Mouse (Mus musculus): ENCODE results near the gene Syt16. TPM values are rescaled to one million over a fixed set of nuclear protein-coding genes. Genes with fewer than 3 reads are reported as not detected.
A peak's percentile ranks its signal among the peaks of the same experiment; 100 is the strongest.

Gene Syt16
- polyA plus RNA-seq, 1 experiment from 2014 or later, result 0.57 TPM

DNA sequence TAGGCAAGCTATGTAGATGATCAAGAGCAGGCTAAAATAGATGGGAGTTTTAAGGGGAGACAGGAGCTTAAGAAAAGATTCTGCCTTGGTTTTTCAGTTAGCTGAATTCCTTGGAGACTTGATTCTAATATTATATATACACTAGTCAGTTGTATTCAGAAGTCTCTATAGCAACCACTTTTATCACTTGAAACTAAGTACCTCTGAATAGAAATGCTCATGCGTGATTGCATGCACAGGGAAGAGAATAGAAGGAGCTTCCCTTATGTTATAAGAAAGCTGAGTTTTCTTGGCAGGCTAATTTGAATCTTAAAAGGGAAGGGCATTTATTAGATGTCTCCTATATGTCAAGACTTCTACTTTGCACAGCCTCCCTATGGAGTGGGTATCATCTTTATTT lies 235.4 kb downstream of the Syt16 start:
- Histone ChIP-seq H3K9me3 (no peaks in the 10 kb centered on the region), H3K4me2 (no peak overlapping the region), H3K4me3 (no peak overlapping the region), H3K36me3 (no peaks in the 10 kb centered on the region), H3K27ac (replicated peaks) (no peak overlapping the region), H3K27me3 (replicated peaks) (no peaks in the 10 kb centered on the region), H3K9ac (no peak overlapping the region), H3K4me1 (no peaks in the 10 kb centered on the region)
- ATAC-seq (ENCODE audit: extremely low read depth, insufficient number of reproducible peaks, low FRiP score, low TSS enrichment), result no peak
- 62% methylated on average over 1 of the region's 1 CpGs for WGBS

- no peak overlapping the region for H3K4me2 ChIP-seq
- no peak overlapping the region for H3K4me3 ChIP-seq
- no peaks in the 10 kb centered on the region for H3K27me3 ChIP-seq (replicated peaks)
- no peaks in the 10 kb centered on the region for H3K9me3 ChIP-seq
- H3K4me1 ChIP-seq, result no peaks in the 10 kb centered on the region
- H3K9ac ChIP-seq, result no peak overlapping the region
- H3K27ac ChIP-seq (replicated peaks), result no peak overlapping the region
- no peaks in the 10 kb centered on the region for H3K36me3 ChIP-seq
- 74% methylated on average over 8 of the region's 8 CpGs for WGBS
- no peak for ATAC-seq (ENCODE audit: extremely low read depth, insufficient number of reproducible peaks, low FRiP score, low TSS enrichment)
Observed at GRCm38 (mm10) chr12:74236191-74236590, 238.7 kb downstream of the Syt16 start.

DNA sequence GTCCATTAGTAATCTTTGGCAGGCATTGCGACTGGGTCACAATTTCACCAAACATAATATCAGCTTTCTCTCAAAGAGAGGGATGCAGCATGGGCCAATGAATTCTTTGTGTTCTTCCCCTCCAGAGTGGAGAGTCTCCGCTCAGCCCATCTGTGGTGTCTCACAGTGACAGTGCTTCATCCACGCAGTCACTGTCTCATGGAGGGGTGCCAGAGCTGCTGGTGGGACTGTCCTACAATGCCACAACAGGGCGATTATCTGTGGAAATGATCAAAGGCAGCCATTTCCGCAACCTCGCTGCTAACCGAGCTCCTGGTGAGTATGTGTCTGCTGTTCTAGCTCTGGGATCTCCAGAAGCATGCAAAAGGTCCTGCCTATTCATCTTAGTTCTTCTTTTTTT lies 240.6 kb downstream of the Syt16 start:
- H3K9ac ChIP-seq, result no peak overlapping the region
- no peak overlapping the region for H3K27ac ChIP-seq (replicated peaks)
- no peaks in the 10 kb centered on the region for H3K36me3 ChIP-seq
- no peak overlapping the region for H3K4me3 ChIP-seq
- no peak overlapping the region for H3K4me2 ChIP-seq
- no peaks in the 10 kb centered on the region for H3K27me3 ChIP-seq (replicated peaks)
- no peak for ATAC-seq (ENCODE audit: extremely low read depth, insufficient number of reproducible peaks, low FRiP score, low TSS enrichment)
- no peaks in the 10 kb centered on the region for H3K4me1 ChIP-seq
- WGBS, result 69% methylated on average over 7 of the region's 7 CpGs
- H3K9me3 ChIP-seq, result no peaks in the 10 kb centered on the region

DNA sequence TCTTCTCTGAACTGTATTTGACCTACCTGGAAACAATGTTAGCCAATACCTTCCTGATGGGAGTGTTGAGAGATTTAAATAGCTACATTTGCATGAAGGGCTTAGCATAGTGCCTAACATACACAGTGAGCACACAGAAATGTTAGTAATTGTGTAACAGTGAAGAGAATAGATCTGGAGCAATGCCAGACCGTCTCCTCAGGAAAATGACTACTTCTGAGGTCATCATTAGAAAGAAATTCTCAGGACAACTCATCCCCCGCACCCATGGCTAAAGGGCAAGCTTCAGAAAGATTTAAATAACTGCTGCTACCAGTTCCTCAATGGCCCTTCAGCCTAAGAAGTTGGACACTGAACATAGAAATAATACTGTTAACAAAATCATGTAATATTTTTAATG lies 241.3 kb downstream of the Syt16 start:
- Histone ChIP-seq H3K9ac (no peak overlapping the region), H3K36me3 (no peaks in the 10 kb centered on the region), H3K4me2 (no peak overlapping the region), H3K4me3 (no peak overlapping the region), H3K9me3 (no peaks in the 10 kb centered on the region), H3K27me3 (replicated peaks) (no peaks in the 10 kb centered on the region), H3K4me1 (no peaks in the 10 kb centered on the region), H3K27ac (replicated peaks) (no peak overlapping the region)
- WGBS, result 59% methylated on average over 2 of the region's 2 CpGs
- ATAC-seq (ENCODE audit: extremely low read depth, insufficient number of reproducible peaks, low FRiP score, low TSS enrichment), result no peak

- ATAC-seq (ENCODE audit: extremely low read depth, insufficient number of reproducible peaks, low FRiP score, low TSS enrichment), result no peak
- WGBS, result 38% methylated on average over 3 of the region's 3 CpGs
Observed at GRCm38 (mm10) chr12:74264846-74265245, 267.4 kb downstream of the Syt16 start.

GRCm38 (mm10) chr12:74267049-74267448 lies 269.6 kb downstream of the Syt16 start:
- H3K4me2 ChIP-seq, result no peak overlapping the region
- no peaks in the 10 kb centered on the region for H3K9me3 ChIP-seq
- H3K36me3 ChIP-seq, result no peaks in the 10 kb centered on the region
- ATAC-seq (ENCODE audit: extremely low read depth, insufficient number of reproducible peaks, low FRiP score, low TSS enrichment), result no peak
- 86% methylated on average over 4 of the region's 4 CpGs for WGBS
- H3K4me1 ChIP-seq, result no peaks in the 10 kb centered on the region
- no peaks in the 10 kb centered on the region for H3K27me3 ChIP-seq (replicated peaks)
- no peak overlapping the region for H3K9ac ChIP-seq
- no peak overlapping the region for H3K27ac ChIP-seq (replicated peaks)
- H3K4me3 ChIP-seq, result no peak overlapping the region

More at GRCm38 (mm10) chr12:74264846-74265245, 267.4 kb downstream of the Syt16 start:
- Histone ChIP-seq H3K9ac (no peak overlapping the region), H3K27ac (replicated peaks) (no peak overlapping the region), H3K4me1 (no peaks in the 10 kb centered on the region), H3K4me3 (no peak overlapping the region), H3K9me3 (no peaks in the 10 kb centered on the region), H3K36me3 (no peaks in the 10 kb centered on the region), H3K4me2 (no peak overlapping the region), H3K27me3 (replicated peaks) (no peaks in the 10 kb centered on the region)

DNA sequence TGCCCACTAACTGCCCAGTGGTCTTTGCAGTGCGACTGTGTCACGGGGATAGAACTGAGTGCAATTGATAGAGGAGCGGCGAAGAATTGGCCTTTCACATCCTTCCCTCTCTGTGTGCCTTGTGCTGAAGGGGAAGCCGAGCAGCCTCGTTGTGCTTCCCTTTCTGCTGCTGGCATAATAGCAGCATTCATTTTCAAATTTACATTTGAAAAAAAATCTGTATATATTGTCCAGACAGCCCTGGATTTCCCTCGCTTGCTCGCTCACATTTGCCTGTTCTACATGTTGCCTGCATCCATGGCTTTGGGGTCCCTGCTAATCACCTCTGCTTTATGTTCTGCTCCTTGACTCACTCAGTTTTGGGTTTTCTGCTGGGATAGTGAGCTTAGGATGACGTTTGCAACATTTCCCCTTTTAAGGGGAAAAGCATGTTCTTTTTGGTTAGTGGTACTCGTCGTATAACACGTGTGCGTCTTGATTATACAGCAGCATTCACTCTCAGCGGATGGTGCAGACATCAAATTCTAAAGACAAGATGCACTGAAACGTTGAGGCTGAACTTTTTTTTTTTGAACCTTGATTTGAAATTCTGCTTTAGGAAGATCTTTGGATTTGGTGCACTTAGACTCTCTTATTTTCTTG lies 271.3 kb downstream of the Syt16 start:
- Histone ChIP-seq H3K9ac (no peak overlapping the region), H3K4me1 (no peaks in the 10 kb centered on the region), H3K4me2 (no peak overlapping the region), H3K4me3 (no peak overlapping the region), H3K27me3 (replicated peaks) (no peaks in the 10 kb centered on the region), H3K36me3 (no peaks in the 10 kb centered on the region), H3K9me3 (no peaks in the 10 kb centered on the region), H3K27ac (replicated peaks) (no peak overlapping the region)
- ATAC-seq (ENCODE audit: extremely low read depth, insufficient number of reproducible peaks, low FRiP score, low TSS enrichment), result no peak
- 82% methylated on average over 15 of the region's 15 CpGs for WGBS

DNA sequence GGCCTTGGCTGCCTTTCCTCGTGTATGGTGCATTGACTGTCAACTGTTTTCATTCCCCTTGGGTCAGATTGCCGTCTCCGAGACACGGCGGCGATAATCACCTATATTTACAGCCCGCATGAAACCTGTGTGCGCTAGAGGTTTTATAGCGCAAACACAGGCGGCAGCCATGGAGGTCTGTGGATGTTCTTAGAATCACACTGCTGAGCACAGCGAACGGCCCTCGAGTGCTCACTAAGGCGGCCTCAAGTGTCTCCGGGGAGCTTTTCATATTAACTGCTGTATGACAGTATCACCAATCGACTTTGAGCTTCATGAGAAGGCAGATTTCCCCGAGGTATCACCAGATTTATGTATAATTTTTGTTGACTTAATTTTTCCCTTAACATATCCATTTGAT lies 275.1 kb downstream of the Syt16 start:
- no peak overlapping the region for H3K4me2 ChIP-seq
- 82% methylated on average over 17 of the region's 17 CpGs for WGBS

GRCm38 (mm10) chr12:74277265-74277664 lies 279.8 kb downstream of the Syt16 start:
- Histone ChIP-seq H3K4me1 (no peaks in the 10 kb centered on the region), H3K27ac (replicated peaks) (no peak overlapping the region), H3K4me3 (no peak overlapping the region), H3K9ac (no peak overlapping the region), H3K36me3 (no peaks in the 10 kb centered on the region), H3K9me3 (no peaks in the 10 kb centered on the region), H3K27me3 (replicated peaks) (peaks cover 3% of the 10 kb centered on the region; the same call in 1 of the 2 replicates), H3K4me2 (no peak overlapping the region)
- no peak for ATAC-seq (ENCODE audit: extremely low read depth, insufficient number of reproducible peaks, low FRiP score, low TSS enrichment)
- WGBS, result 55% methylated on average over 5 of the region's 5 CpGs

More for the DNA sequence above, 275.1 kb downstream of the Syt16 start:
- ATAC-seq (ENCODE audit: extremely low read depth, insufficient number of reproducible peaks, low FRiP score, low TSS enrichment), result no peak
- no peak overlapping the region for H3K27ac ChIP-seq (replicated peaks)
- no peak overlapping the region for H3K9ac ChIP-seq
- no peaks in the 10 kb centered on the region for H3K9me3 ChIP-seq
- H3K4me1 ChIP-seq, result no peaks in the 10 kb centered on the region
- no peak overlapping the region for H3K4me3 ChIP-seq
- no peaks in the 10 kb centered on the region for H3K27me3 ChIP-seq (replicated peaks)
- H3K36me3 ChIP-seq, result no peaks in the 10 kb centered on the region

GRCm38 (mm10) chr12:74281403-74281802 lies 283.9 kb downstream of the Syt16 start:
- no peak for ATAC-seq (ENCODE audit: extremely low read depth, insufficient number of reproducible peaks, low FRiP score, low TSS enrichment)
- no peaks in the 10 kb centered on the region for H3K36me3 ChIP-seq
- H3K4me2 ChIP-seq, result no peak overlapping the region
- no peaks in the 10 kb centered on the region for H3K9me3 ChIP-seq
- H3K9ac ChIP-seq, result no peak overlapping the region
- H3K27me3 ChIP-seq (replicated peaks), result peaks cover 41% of the 10 kb centered on the region
- 59% methylated on average over 4 of the region's 4 CpGs for WGBS
- H3K4me3 ChIP-seq, result no peak overlapping the region
- peaks cover 13% of the 10 kb centered on the region for H3K4me1 ChIP-seq
- no peak overlapping the region for H3K27ac ChIP-seq (replicated peaks)

DNA sequence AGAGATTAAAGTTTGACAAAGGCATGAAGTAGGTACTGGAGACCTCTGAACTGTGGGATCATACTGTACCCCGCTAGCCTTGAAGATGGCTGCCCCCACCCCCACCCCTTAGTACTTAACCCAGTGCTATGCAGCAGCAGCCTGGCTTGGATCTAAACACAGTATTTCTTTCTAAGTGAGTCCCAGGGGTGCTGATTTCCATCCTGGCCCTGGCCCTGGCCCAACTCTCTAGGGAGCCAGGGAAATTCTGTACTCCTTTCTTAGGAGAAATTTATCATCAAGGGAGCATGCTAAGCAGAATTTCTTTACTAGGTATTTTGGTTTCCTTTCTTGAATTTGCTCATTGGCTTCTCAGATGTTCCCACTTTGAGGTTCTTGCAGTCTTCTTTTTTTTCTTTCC lies 285.4 kb downstream of the Syt16 start:
- no peak overlapping the region for H3K4me3 ChIP-seq
- H3K9ac ChIP-seq, result no peak overlapping the region
- ATAC-seq (ENCODE audit: extremely low read depth, insufficient number of reproducible peaks, low FRiP score, low TSS enrichment), result no peak
- H3K36me3 ChIP-seq, result no peaks in the 10 kb centered on the region
- peaks cover 49% of the 10 kb centered on the region for H3K27me3 ChIP-seq (replicated peaks)
- no peak overlapping the region for H3K4me2 ChIP-seq
- H3K9me3 ChIP-seq, result no peaks in the 10 kb centered on the region
- peaks cover 13% of the 10 kb centered on the region for H3K4me1 ChIP-seq
- 84% methylated on average over 1 of the region's 1 CpGs for WGBS
- no peak overlapping the region for H3K27ac ChIP-seq (replicated peaks)

DNA sequence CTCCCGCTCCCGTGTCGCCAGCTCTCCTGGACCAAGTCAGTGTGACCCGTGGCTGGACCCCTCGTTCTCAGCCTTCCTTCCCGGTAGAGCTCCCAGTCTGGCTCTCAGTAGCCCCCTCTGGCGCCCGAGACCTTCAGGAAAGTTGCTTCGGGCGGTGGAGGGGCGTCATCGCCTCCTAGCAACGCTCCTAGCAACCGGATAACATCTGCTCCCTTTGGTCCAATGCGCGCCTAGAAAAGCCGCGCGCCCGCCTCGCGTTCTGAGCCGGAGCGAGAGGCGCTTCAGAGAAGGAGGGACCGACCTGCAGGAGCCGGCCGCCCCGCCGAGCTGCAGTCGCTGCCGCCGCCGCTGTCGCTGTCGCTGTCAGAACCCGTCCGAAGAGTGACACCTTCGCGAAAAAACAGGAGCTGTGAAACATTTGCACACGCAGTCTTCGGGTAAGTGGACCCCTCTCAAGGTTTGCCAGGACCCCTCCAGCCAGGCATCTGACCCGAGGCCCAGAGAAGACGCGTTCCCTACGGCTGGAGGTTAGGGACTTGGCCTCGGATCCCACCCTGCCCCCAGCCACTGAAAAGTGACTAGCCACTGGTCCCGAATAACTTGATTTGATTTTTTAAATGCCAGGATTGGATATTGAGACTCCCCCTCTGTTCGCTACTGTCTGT lies 286.7 kb downstream of the Syt16 start:
- Histone ChIP-seq H3K27me3 (replicated peaks) (peaks cover 49% of the 10 kb centered on the region), H3K9me3 (no peaks in the 10 kb centered on the region), H3K4me3 (peak overlapping the region; percentile 55), H3K36me3 (no peaks in the 10 kb centered on the region), H3K9ac (peak overlapping the region; percentile 69), H3K4me1 (peaks cover 13% of the 10 kb centered on the region), H3K4me2 (peak overlapping the region; percentile 83), H3K27ac (replicated peaks) (no peak overlapping the region)
- ATAC-seq (ENCODE audit: extremely low read depth, insufficient number of reproducible peaks, low FRiP score, low TSS enrichment), result peak; percentile 81; the same call in 1 of the 2 replicates
- WGBS, result under 1% methylated on average over 49 of the region's 49 CpGs
